Mouse (Mus musculus): ENCODE results near the gene Nlk. TPM values are rescaled to one million over a fixed set of nuclear protein-coding genes. Genes with fewer than 3 reads are reported as not detected.
A peak's percentile ranks its signal among the peaks of the same experiment; 100 is the strongest.

The Nlk gene
- polyA plus RNA-seq, 1 experiment from 2014 or later: 31.8 TPM

GRCm38 (mm10) chr11:78724792-78725191 lies 27.6 kb upstream of the Nlk start:
- Histone ChIP-seq H3K9ac (no peak overlapping the region), H3K4me2 (no peak overlapping the region), H3K9me3 (no peaks in the 10 kb centered on the region), H3K27me3 (no peaks in the 10 kb centered on the region), H3K27ac (no peak overlapping the region), H3K36me3 (no peaks in the 10 kb centered on the region), H3K4me1 (replicated peaks) (no peaks in the 10 kb centered on the region), H3K4me3 (no peak overlapping the region)
- ATAC-seq (ENCODE audit: low FRiP score): no peak
- 89% methylated on average over 1 of the region's 1 CpGs for WGBS

GRCm38 (mm10) chr11:78721419-78721818 lies 24.2 kb upstream of the Nlk start:
- Histone ChIP-seq H3K9me3 (no peaks in the 10 kb centered on the region), H3K4me1 (replicated peaks) (no peaks in the 10 kb centered on the region), H3K27me3 (no peaks in the 10 kb centered on the region), H3K9ac (no peak overlapping the region), H3K36me3 (no peaks in the 10 kb centered on the region), H3K4me2 (no peak overlapping the region), H3K27ac (no peak overlapping the region), H3K4me3 (no peak overlapping the region)
- WGBS: 89% methylated on average over 2 of the region's 2 CpGs
- ATAC-seq (ENCODE audit: low FRiP score): no peak

GRCm38 (mm10) chr11:78717655-78718054 lies 20.5 kb upstream of the Nlk start:
- no peak for ATAC-seq (ENCODE audit: low FRiP score)
- WGBS: 68% methylated on average over 4 of the region's 4 CpGs
- Histone ChIP-seq H3K4me3 (no peak overlapping the region), H3K27ac (no peak overlapping the region), H3K27me3 (no peaks in the 10 kb centered on the region), H3K9ac (no peak overlapping the region), H3K4me2 (no peak overlapping the region), H3K9me3 (no peaks in the 10 kb centered on the region), H3K36me3 (no peaks in the 10 kb centered on the region), H3K4me1 (replicated peaks) (no peaks in the 10 kb centered on the region)

GRCm38 (mm10) chr11:78708642-78709041 lies 11.5 kb upstream of the Nlk start:
- H3K9ac ChIP-seq: no peak overlapping the region
- WGBS: 87% methylated on average over 2 of the region's 2 CpGs
- H3K4me2 ChIP-seq: no peak overlapping the region
- H3K36me3 ChIP-seq: no peaks in the 10 kb centered on the region
- H3K4me3 ChIP-seq: no peak overlapping the region
- H3K27me3 ChIP-seq: no peaks in the 10 kb centered on the region
- H3K9me3 ChIP-seq: no peaks in the 10 kb centered on the region
- no peak overlapping the region for H3K27ac ChIP-seq
- H3K4me1 ChIP-seq (replicated peaks): no peaks in the 10 kb centered on the region
- ATAC-seq (ENCODE audit: low FRiP score): no peak

- Histone ChIP-seq H3K27me3 (no peaks in the 10 kb centered on the region), H3K36me3 (no peaks in the 10 kb centered on the region), H3K4me1 (replicated peaks) (no peaks in the 10 kb centered on the region), H3K27ac (no peak overlapping the region), H3K9me3 (no peaks in the 10 kb centered on the region), H3K9ac (no peak overlapping the region), H3K4me2 (no peak overlapping the region), H3K4me3 (no peak overlapping the region)
- no peak for ATAC-seq (ENCODE audit: low FRiP score)
These were observed 8.9 kb upstream of the Nlk start for GRCm38 (mm10) chr11:78706026-78706425.

- Histone ChIP-seq H3K36me3 (no peaks in the 10 kb centered on the region), H3K9me3 (no peaks in the 10 kb centered on the region), H3K27me3 (peaks cover 6% of the 10 kb centered on the region; the same call in 1 of the 2 replicates), H3K4me1 (replicated peaks) (no peaks in the 10 kb centered on the region), H3K4me3 (no peak overlapping the region), H3K4me2 (no peak overlapping the region), H3K9ac (no peak overlapping the region), H3K27ac (no peak overlapping the region)
- no peak for ATAC-seq (ENCODE audit: low FRiP score)
- 84% methylated on average over 5 of the region's 5 CpGs for WGBS
These were observed 5.9 kb upstream of the Nlk start for GRCm38 (mm10) chr11:78703085-78703484.

- no peaks in the 10 kb centered on the region for H3K4me1 ChIP-seq (replicated peaks)
- no peak overlapping the region for H3K4me2 ChIP-seq
- no peak for ATAC-seq (ENCODE audit: low FRiP score)
- no peak overlapping the region for H3K4me3 ChIP-seq
- peaks cover 6% of the 10 kb centered on the region; the same call in 1 of the 2 replicates for H3K27me3 ChIP-seq
- H3K27ac ChIP-seq: no peak overlapping the region
- no peaks in the 10 kb centered on the region for H3K36me3 ChIP-seq
- H3K9me3 ChIP-seq: no peaks in the 10 kb centered on the region
- 70% methylated on average over 3 of the region's 3 CpGs for WGBS
- H3K9ac ChIP-seq: no peak overlapping the region
These were observed 5.1 kb upstream of the Nlk start for GRCm38 (mm10) chr11:78702319-78702718.

- H3K27me3 ChIP-seq: peaks cover 6% of the 10 kb centered on the region; the same call in 1 of the 2 replicates
- H3K9ac ChIP-seq: no peak overlapping the region
- ATAC-seq (ENCODE audit: low FRiP score): peak; percentile 94
- peaks cover 35% of the 10 kb centered on the region for H3K4me1 ChIP-seq (replicated peaks)
- peak overlapping the region; percentile 87 for H3K4me3 ChIP-seq
- peak overlapping the region; percentile 95 for H3K27ac ChIP-seq
- no peak overlapping the region for H3K4me2 ChIP-seq
- under 1% methylated on average over 12 of the region's 12 CpGs for WGBS
- no peaks in the 10 kb centered on the region for H3K36me3 ChIP-seq
- no peaks in the 10 kb centered on the region for H3K9me3 ChIP-seq
These were observed 589 bp upstream of the Nlk start for GRCm38 (mm10) chr11:78697753-78698171.

GRCm38 (mm10) chr11:78694249-78694648 lies 2.9 kb downstream of the Nlk start:
- Histone ChIP-seq H3K4me3 (peak overlapping the region; percentile 18; the same call in 1 of the 2 replicates), H3K9ac (peak overlapping the region; percentile 21; the same call in 1 of the 2 replicates), H3K36me3 (no peaks in the 10 kb centered on the region), H3K27me3 (no peaks in the 10 kb centered on the region), H3K4me1 (replicated peaks) (peaks cover 52% of the 10 kb centered on the region), H3K9me3 (no peaks in the 10 kb centered on the region), H3K27ac (no peak overlapping the region), H3K4me2 (peak overlapping the region; percentile 64)
- WGBS: 58% methylated on average over 3 of the region's 3 CpGs
- no peak for ATAC-seq (ENCODE audit: low FRiP score)

- Histone ChIP-seq H3K36me3 (no peaks in the 10 kb centered on the region), H3K4me2 (peak overlapping the region; percentile 64), H3K27ac (no peak overlapping the region), H3K9ac (no peak overlapping the region), H3K9me3 (no peaks in the 10 kb centered on the region), H3K4me1 (replicated peaks) (peaks cover 58% of the 10 kb centered on the region), H3K4me3 (no peak overlapping the region), H3K27me3 (no peaks in the 10 kb centered on the region)
- ATAC-seq (ENCODE audit: low FRiP score): no peak
- WGBS: 97% methylated on average over 8 of the region's 8 CpGs
These were observed 3.9 kb downstream of the Nlk start for GRCm38 (mm10) chr11:78693307-78693706.

- H3K36me3 ChIP-seq: no peaks in the 10 kb centered on the region
- WGBS: 66% methylated on average over 2 of the region's 2 CpGs
- no peak overlapping the region for H3K27ac ChIP-seq
- no peak overlapping the region for H3K9ac ChIP-seq
- H3K27me3 ChIP-seq: no peaks in the 10 kb centered on the region
- no peak overlapping the region for H3K4me2 ChIP-seq
- H3K9me3 ChIP-seq: no peaks in the 10 kb centered on the region
- H3K4me3 ChIP-seq: no peak overlapping the region
- ATAC-seq (ENCODE audit: low FRiP score): no peak
- H3K4me1 ChIP-seq (replicated peaks): peaks cover 61% of the 10 kb centered on the region
These were observed 6.0 kb downstream of the Nlk start for GRCm38 (mm10) chr11:78691201-78691600.

GRCm38 (mm10) chr11:78690547-78690946 lies 6.6 kb downstream of the Nlk start:
- H3K27me3 ChIP-seq: no peaks in the 10 kb centered on the region
- no peak overlapping the region for H3K27ac ChIP-seq
- WGBS: 83% methylated on average over 3 of the region's 3 CpGs
- H3K9ac ChIP-seq: no peak overlapping the region
- no peak overlapping the region for H3K4me3 ChIP-seq
- H3K4me2 ChIP-seq: no peak overlapping the region
- ATAC-seq (ENCODE audit: low FRiP score): no peak
- H3K36me3 ChIP-seq: no peaks in the 10 kb centered on the region
- peaks cover 57% of the 10 kb centered on the region for H3K4me1 ChIP-seq (replicated peaks)
- H3K9me3 ChIP-seq: no peaks in the 10 kb centered on the region

GRCm38 (mm10) chr11:78681058-78681457 lies 16.1 kb downstream of the Nlk start:
- 92% methylated on average over 3 of the region's 3 CpGs for WGBS
- Histone ChIP-seq H3K27me3 (no peaks in the 10 kb centered on the region), H3K4me3 (no peak overlapping the region), H3K36me3 (peaks cover 7% of the 10 kb centered on the region; the same call in 1 of the 2 replicates), H3K4me2 (no peak overlapping the region), H3K9ac (no peak overlapping the region), H3K9me3 (no peaks in the 10 kb centered on the region), H3K27ac (no peak overlapping the region), H3K4me1 (replicated peaks) (0 out of 2 replicates have a peak, but pooled peaks cover 8% of the 10 kb centered on the region)
- ATAC-seq (ENCODE audit: low FRiP score): no peak
